Mouse (Mus musculus) liver, embryonic 14.5 days (tissue): ENCODE data around the gene Dapk1. TPM values are rescaled to one million over a fixed set of nuclear protein-coding genes. Genes with fewer than 3 reads are reported as not detected.

Source experiments
- ATAC-seq: fragments of 200-750 bp; cut with Nextera tagmentation; 2 replicates; pipeline ENCODE4 v1.8.0; 2017; ENCODE audit warnings: moderate number of reproducible peaks, mild to moderate bottlenecking, moderate library complexity; ENCODE audit not compliant: insufficient read depth
- DNase-seq, 3 experiments: peaks; one replicate each; pipeline ENCODE4 v3.0.0-alpha.2; 2012 to 2013; ENCODE audit warnings: low read depth in 3 of 3, low spot score in 3 of 3
- H3K27ac ChIP-seq: fragments of 300-500 bp; sonication (generic); 2 replicates; pipeline ENCODE4 v1.5.1; 2014; ENCODE audit warnings: moderate library complexity, mild to moderate bottlenecking, control low read depth, inconsistent platforms
- H3K27me3 ChIP-seq: fragments of 300-500 bp; sonication (generic); 2 replicates; pipeline ENCODE4 v1.6.1; 2014; ENCODE audit warnings: mild to moderate bottlenecking, low read length, moderate library complexity; ENCODE audit not compliant: control insufficient read depth, insufficient read depth
- H3K36me3 ChIP-seq: fragments of 300-500 bp; sonication (generic); replicated peaks from 2 replicates; pipeline ENCODE4 v1.6.1; 2014; ENCODE audit warnings: low read depth; ENCODE audit not compliant: control insufficient read depth, insufficient read depth
- H3K4me1 ChIP-seq, 2 experiments: fragments of 200-500 bp in 1 of 2; fragments of 300-500 bp in 1 of 2; sonication (generic) in 1 of 2; replicated peaks; 2 replicates each; pipeline ENCODE4 v1.6.1; 2012 to 2014; ENCODE audit warnings: antibody characterized with exemption in 1 of 2, inconsistent platforms in 1 of 2, low read length in 1 of 2; ENCODE audit not compliant: control insufficient read depth in 2 of 2, insufficient read depth in 2 of 2
- H3K4me2 ChIP-seq: fragments of 300-500 bp; sonication (generic); 2 replicates; pipeline ENCODE4 v1.6.1; 2014; ENCODE audit warnings: low read depth, mild to moderate bottlenecking, control low read depth, moderate library complexity
- H3K4me3 ChIP-seq, 2 experiments: fragments of 200-500 bp in 1 of 2; fragments of 300-500 bp in 1 of 2; sonication (generic) in 1 of 2; 2 replicates each; pipeline ENCODE4 v1.5.1; 2012 to 2014; ENCODE audit warnings: low read depth in 2 of 2, low read length in 2 of 2, mild to moderate bottlenecking in 2 of 2, control low read depth in 1 of 2, inconsistent platforms in 1 of 2, moderate library complexity in 1 of 2; ENCODE audit not compliant: insufficient read depth in 1 of 2
- H3K9ac ChIP-seq: fragments of 300-500 bp; sonication (generic); replicated peaks from 2 replicates; pipeline ENCODE4 v1.6.1; 2014; ENCODE audit warnings: mild to moderate bottlenecking, control low read depth, moderate library complexity
- H3K9me3 ChIP-seq: fragments of 300-500 bp; sonication (generic); 2 replicates; pipeline ENCODE4 v1.6.1; 2016; ENCODE audit warnings: low read length, mixed read lengths; ENCODE audit not compliant: control insufficient read depth
- CTCF ChIP-seq: IDR thresholded peaks from 2 replicates; pipeline ENCODE4 v1.5.1; 2016; ENCODE audit warnings: antibody characterized with exemption, low read depth, control low read depth
- EP300 ChIP-seq: IDR thresholded peaks from 2 replicates; pipeline ENCODE4 v1.6.1; 2016; ENCODE audit warnings: antibody characterized with exemption, low read depth
- WGBS: fragments of 180-500 bp; shearing (Covaris S2); extraction: QIAGEN DNeasy Blood & Tissue Kit; methylation state at CpG from one replicate; pipeline ENCODE4 v1.1.7; 2014; ENCODE audit not compliant: insufficient replicate concordance; 5-methylcytosine and 5-hydroxymethylcytosine counted together
- polyA plus RNA-seq, 2 experiments: library from polyadenylated mRNA; depleted of rRNA in 1 of 2; stranded (reverse) in 1 of 2; unstranded in 1 of 2; fragments of >200 nt; fragmentation: Nextera tagmentation in 1 of 2; extraction: Ambion mirVana in 1 of 2; gene quantifications; 2 replicates each; pipeline versions ENCODE4 v1.2.1 to v1.2.3; 2012 to 2014

The Dapk1 gene
- polyA plus RNA-seq, 2 experiments = 4.8 to 7.1 TPM

GRCm38 (mm10) chr13:60646791-60647190 is 45.0 kb downstream of the Dapk1 start:
- DNase-seq = no peak
- Histone ChIP-seq H3K27ac (no peak overlapping the region), H3K9ac (no peak overlapping the region), H3K9me3 (no peaks in the 10 kb centered on the region), H3K4me1 (peaks cover 0 to 10% of the 10 kb centered on the region in 2 experiments; a peak in 2 of 4 replicates), H3K4me3 (no peak overlapping the region), H3K27me3 (no peaks in the 10 kb centered on the region), H3K4me2 (no peak overlapping the region), H3K36me3 (no peaks in the 10 kb centered on the region)
- WGBS = 77% methylated on average over 3 of the region's 3 CpGs
- no peak for ATAC-seq
- no peak for TF ChIP-seq CTCF
- TF ChIP-seq EP300 = no peak

DNA sequence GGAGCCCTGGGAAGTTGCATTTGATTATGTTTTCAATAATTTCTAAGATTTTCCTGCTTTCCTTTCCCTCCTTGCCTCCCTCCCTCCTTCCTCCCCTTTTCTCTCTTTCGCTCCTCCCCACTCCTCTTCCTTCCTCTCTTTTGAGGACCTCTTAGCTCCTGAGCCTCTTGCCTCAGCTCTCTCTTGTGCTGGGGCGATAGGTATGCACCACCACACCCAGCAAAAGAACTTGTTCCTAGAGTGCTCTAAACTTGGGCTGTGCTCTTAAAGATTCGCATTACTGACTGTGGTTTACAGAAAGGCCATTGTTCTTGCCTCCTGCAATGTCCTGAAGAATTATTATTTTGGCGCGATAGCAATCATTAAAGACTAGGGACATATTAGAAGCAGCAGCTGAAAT is 46.6 kb downstream of the Dapk1 start:
- Histone ChIP-seq H3K27me3 (no peaks in the 10 kb centered on the region), H3K9ac (no peak overlapping the region), H3K27ac (no peak overlapping the region), H3K36me3 (no peaks in the 10 kb centered on the region), H3K9me3 (no peaks in the 10 kb centered on the region), H3K4me3 (no peak overlapping the region), H3K4me1 (peaks cover 0 to 10% of the 10 kb centered on the region in 2 experiments; a peak in 2 of 4 replicates), H3K4me2 (no peak overlapping the region)
- TF ChIP-seq EP300 (no peak), CTCF (no peak)
- ATAC-seq (no peak), DNase-seq (no peak)
- WGBS = 73% methylated on average over 5 of the region's 5 CpGs

- ATAC-seq = no peak
- Histone ChIP-seq H3K36me3 (no peaks in the 10 kb centered on the region), H3K4me3 (no peak overlapping the region), H3K9ac (no peak overlapping the region), H3K27ac (no peak overlapping the region), H3K4me1 (peaks cover 0 to 5% of the 10 kb centered on the region in 2 experiments; a peak in 1 of 4 replicates), H3K27me3 (no peaks in the 10 kb centered on the region), H3K9me3 (no peaks in the 10 kb centered on the region), H3K4me2 (no peak overlapping the region)
- WGBS = 81% methylated on average over 11 of the region's 11 CpGs
- DNase-seq = no peak
- TF ChIP-seq EP300 (no peak), CTCF (no peak)
These were observed 48.3 kb downstream of the Dapk1 start for GRCm38 (mm10) chr13:60650000-60650399.

- no peak overlapping the region for H3K4me2 ChIP-seq
- ATAC-seq (no peak), DNase-seq (no peak)
- WGBS = 51% methylated on average over 2 of the region's 2 CpGs
- H3K4me1 ChIP-seq = peaks cover 0 to 7% of the 10 kb centered on the region in 2 experiments; a peak in 2 of 4 replicates
- H3K27me3 ChIP-seq = no peaks in the 10 kb centered on the region
- no peak overlapping the region for H3K27ac ChIP-seq
- H3K4me3 ChIP-seq = no peak overlapping the region
- no peaks in the 10 kb centered on the region for H3K9me3 ChIP-seq
- no peak overlapping the region for H3K9ac ChIP-seq
- TF ChIP-seq CTCF (0 out of 2 replicates have a peak, but pooled peaks have one; percentile 6), EP300 (no peak)
- no peaks in the 10 kb centered on the region for H3K36me3 ChIP-seq
These were observed 52.3 kb downstream of the Dapk1 start for GRCm38 (mm10) chr13:60654017-60654565.

DNA sequence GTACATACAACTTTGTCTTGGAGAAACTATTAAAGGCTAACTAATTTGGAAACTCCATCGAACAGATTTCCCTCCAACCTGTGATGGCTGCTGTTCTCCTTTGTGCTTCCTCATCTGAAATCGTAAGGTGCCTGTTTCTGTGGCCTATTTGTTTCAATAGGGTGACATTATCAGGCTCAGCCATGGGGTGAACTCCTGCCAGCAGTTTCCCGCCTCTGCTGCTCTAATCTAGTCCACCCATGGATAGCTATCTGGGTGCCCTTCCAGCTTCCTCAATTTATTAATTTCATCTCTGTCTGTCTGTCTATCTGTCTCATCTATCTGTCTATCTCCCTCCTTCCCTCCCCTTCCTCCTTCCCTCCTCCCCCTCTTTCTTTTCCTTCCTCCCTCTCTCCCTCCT is 53.5 kb downstream of the Dapk1 start:
- H3K27me3 ChIP-seq = no peaks in the 10 kb centered on the region
- no peak overlapping the region for H3K9ac ChIP-seq
- no peaks in the 10 kb centered on the region for H3K36me3 ChIP-seq
- H3K4me2 ChIP-seq = no peak overlapping the region
- H3K27ac ChIP-seq = no peak overlapping the region
- H3K9me3 ChIP-seq = no peaks in the 10 kb centered on the region
- H3K4me1 ChIP-seq = peaks cover 0 to 7% of the 10 kb centered on the region in 2 experiments; a peak in 2 of 4 replicates
- H3K4me3 ChIP-seq = no peak overlapping the region
- 26% methylated on average over 3 of the region's 3 CpGs for WGBS
- TF ChIP-seq EP300 (peak; percentile 34), CTCF (no peak)
- ATAC-seq = peak; percentile 64; the same call in 1 of the 2 replicates
- no peak for DNase-seq
